Mouse (Mus musculus): Measurements from ENCODE around the gene Tpgs1.
A peak's percentile ranks its signal among the peaks of the same experiment; 100 is the strongest.

Gene Tpgs1

GRCm38 (mm10) chr10:79714996-79715395 lies 45.8 kb downstream of the Tpgs1 start:
- DNase-seq: no peak

GRCm38 (mm10) chr10:79716254-79716987 lies 47.3 kb downstream of the Tpgs1 start, which contains the start of gene Hcn2:
Gene Hcn2 (plus strand): TSS chr10:79716634.
- DNase-seq: no peak

GRCm38 (mm10) chr10:79716988-79717355 lies 47.8 kb downstream of the Tpgs1 start:
- no peak for DNase-seq

GRCm38 (mm10) chr10:79717640-79718357 lies 48.6 kb downstream of the Tpgs1 start:
- DNase-seq: peak; percentile 86

GRCm38 (mm10) chr10:79721089-79721488 lies 51.9 kb downstream of the Tpgs1 start:
- DNase-seq: no peak

GRCm38 (mm10) chr10:79723047-79723446 lies 53.9 kb downstream of the Tpgs1 start:
- DNase-seq: no peak

GRCm38 (mm10) chr10:79723692-79724091 lies 54.5 kb downstream of the Tpgs1 start:
- DNase-seq: no peak

All from lung, postnatal 14 days (tissue).